Mouse (Mus musculus) embryonic fibroblast, embryonic 13.5 days (primary cell): ENCODE measurements around the gene Rps6ka3.

Source experiments
- CTCF ChIP-seq: IDR thresholded peaks from 2 replicates; pipeline ENCODE4 v1.5.1; 2011; ENCODE audit warnings: mild to moderate bottlenecking, control low read depth, low read length, moderate library complexity, borderline replicate concordance; ENCODE audit not compliant: insufficient read depth
- POLR2A ChIP-seq: IDR thresholded peaks from 2 replicates; pipeline ENCODE4 v1.6.1; 2011; ENCODE audit warnings: low read depth, mild to moderate bottlenecking, control low read depth, low read length, moderate library complexity

GRCm38 (mm10) chrX:159387105-159387504, 177.0 kb downstream of the Rps6ka3 start:
- no peak for TF ChIP-seq CTCF
- TF ChIP-seq POLR2A, result no peak
